Mouse (Mus musculus) frontal cortex, postnatal 25 days (tissue): ENCODE measurements around the gene Gdf15.

Experiments used
- DNase-seq, 2 experiments: peaks; one replicate each; pipeline ENCODE4 v3.0.0; 2022; ENCODE audit warnings: low spot score in 2 of 2

Gdf15 gene

GRCm38 (mm10) chr8:70584606-70585257, 47.5 kb downstream of the Gdf15 start:
- DNase-seq: no peak

GRCm38 (mm10) chr8:70583476-70584387, 48.5 kb downstream of the Gdf15 start:
- DNase-seq: no peak
